Mouse (Mus musculus) CH12.LX (cell line): ENCODE results near the gene Pds5a.

Experiments used
- CTCF ChIP-seq, 2 experiments: IDR thresholded peaks in 1 of 2; conservative IDR thresholded peaks in 1 of 2; 2 replicates each; pipeline ENCODE4 v1.5.1; 2011 to 2012; ENCODE audit warnings: low read depth in 2 of 2, low read length in 2 of 2, improper control_type of control experiment in 1 of 2, inconsistent platforms in 1 of 2, mild to moderate bottlenecking in 1 of 2, moderate library complexity in 1 of 2
- EP300 ChIP-seq: IDR thresholded peaks from 2 replicates; pipeline ENCODE4 v1.6.1; 2011; ENCODE audit warnings: low read length, improper control_type of control experiment
- MAX ChIP-seq: IDR thresholded peaks from 2 replicates; pipeline ENCODE4 v1.6.1; 2011; ENCODE audit warnings: low read length, improper control_type of control experiment
- MYC ChIP-seq: IDR thresholded peaks from 2 replicates; pipeline ENCODE4 v1.6.1; 2011; ENCODE audit warnings: low read depth, mild to moderate bottlenecking, improper control_type of control experiment, low read length
- POLR2A ChIP-seq: IDR thresholded peaks from 2 replicates; pipeline ENCODE4 v1.6.1; 2011; ENCODE audit warnings: low read depth, mild to moderate bottlenecking, improper control_type of control experiment, low read length
- RAD21 ChIP-seq: IDR thresholded peaks from 2 replicates; pipeline ENCODE4 v1.6.1; 2011; ENCODE audit warnings: low read depth, mild to moderate bottlenecking, low read length, improper control_type of control experiment, moderate library complexity
- RCOR1 ChIP-seq: conservative IDR thresholded peaks from 2 replicates; pipeline ENCODE4 v1.6.1; 2012; ENCODE audit warnings: low read depth, mild to moderate bottlenecking, inconsistent platforms, low read length, improper control_type of control experiment
- SIN3A ChIP-seq: IDR thresholded peaks from 2 replicates; pipeline ENCODE4 v1.6.1; 2012; ENCODE audit warnings: low read length, improper control_type of control experiment, inconsistent platforms
- UBTF ChIP-seq: IDR thresholded peaks from 2 replicates; pipeline ENCODE4 v1.6.1; 2012; ENCODE audit warnings: low read depth, mild to moderate bottlenecking, inconsistent platforms, low read length, improper control_type of control experiment, moderate library complexity
- ZMIZ1 ChIP-seq: IDR thresholded peaks from 2 replicates; pipeline ENCODE4 v1.6.1; 2012; ENCODE audit warnings: low read depth, mild to moderate bottlenecking, inconsistent platforms, low read length, improper control_type of control experiment

- TF ChIP-seq SIN3A (no peak), RCOR1 (no peak), POLR2A (no peak), CTCF (conservative IDR thresholded peaks at IDR 0.05 in 1 of 2, IDR thresholded peaks at IDR 0.05 in 1 of 2; ENCODE audit: low read depth in 2 of 2, low read length in 2 of 2) (no peak), MAX (no peak), ZMIZ1 (no peak), MYC (no peak), RAD21 (no peak), EP300 (no peak), UBTF (no peak)
These were observed 107.9 kb downstream of the Pds5a start for GRCm38 (mm10) chr5:65590199-65590598.
